Mouse (Mus musculus) liver, embryonic 11.5 days (tissue): ENCODE measurements around the gene Myl12a. TPM values are rescaled to one million over a fixed set of nuclear protein-coding genes. Genes with fewer than 3 reads are reported as not detected.

ENCODE experiments used
- ATAC-seq: fragments of 200-750 bp; cut with Nextera tagmentation; replicated peaks from 2 replicates; pipeline ENCODE4 v1.8.0; 2017; ENCODE audit warnings: moderate number of reproducible peaks, mild to moderate bottlenecking, moderate TSS enrichment, moderate library complexity; ENCODE audit not compliant: low FRiP score
- DNase-seq: peaks from one replicate; pipeline ENCODE4 v3.0.0-alpha.2; 2017; ENCODE audit warnings: low spot score
- H3K27ac ChIP-seq: fragments of 300-500 bp; sonication (generic); 2 replicates; pipeline ENCODE4 v1.5.1; 2014; ENCODE audit warnings: mild to moderate bottlenecking, low read depth, low read length, control low read depth
- H3K27me3 ChIP-seq: fragments of 300-500 bp; sonication (generic); replicated peaks from 2 replicates; pipeline ENCODE4 v1.6.1; 2014; ENCODE audit warnings: low read length, mixed read lengths; ENCODE audit not compliant: control insufficient read depth, insufficient read depth
- H3K36me3 ChIP-seq: fragments of 300-500 bp; sonication (generic); 2 replicates; pipeline ENCODE4 v1.6.1; 2014; ENCODE audit warnings: mild to moderate bottlenecking, low read length, moderate library complexity, mixed read lengths; ENCODE audit not compliant: control insufficient read depth, insufficient read depth
- H3K4me1 ChIP-seq: fragments of 300-500 bp; sonication (generic); replicated peaks from 2 replicates; pipeline ENCODE4 v1.6.1; 2014; ENCODE audit warnings: low read length, mixed read lengths; ENCODE audit not compliant: control insufficient read depth, insufficient read depth
- H3K4me2 ChIP-seq: fragments of 300-500 bp; sonication (generic); 2 replicates; pipeline ENCODE4 v1.6.1; 2014; ENCODE audit warnings: mild to moderate bottlenecking, control low read depth, moderate library complexity
- H3K4me3 ChIP-seq: fragments of 300-500 bp; sonication (generic); 2 replicates; pipeline ENCODE4 v1.5.1; 2014; ENCODE audit warnings: low read depth, low read length, control low read depth
- H3K9ac ChIP-seq: fragments of 300-500 bp; sonication (generic); 2 replicates; pipeline ENCODE4 v1.6.1; 2014; ENCODE audit warnings: low read depth, low read length, control low read depth
- H3K9me3 ChIP-seq: fragments of 300-500 bp; sonication (generic); 2 replicates; pipeline ENCODE4 v1.6.1; 2016; ENCODE audit warnings: low read length, inconsistent platforms, mixed read lengths; ENCODE audit not compliant: control insufficient read depth
- WGBS: fragments of 180-500 bp; shearing (Covaris S2); extraction: QIAGEN DNeasy Blood & Tissue Kit; methylation state at CpG from one replicate; pipeline ENCODE4 v1.1.7; 2014; 5-methylcytosine and 5-hydroxymethylcytosine counted together
- polyA plus RNA-seq: library from polyadenylated mRNA; unstranded; fragments of >200 nt; fragmentation: Nextera tagmentation; extraction: Ambion mirVana; gene quantifications from 2 replicates; pipeline ENCODE4 v1.2.1, GENCODE M21; 2014

Myl12a gene
- polyA plus RNA-seq, 1 experiment from 2014 or later = 442 TPM

DNA sequence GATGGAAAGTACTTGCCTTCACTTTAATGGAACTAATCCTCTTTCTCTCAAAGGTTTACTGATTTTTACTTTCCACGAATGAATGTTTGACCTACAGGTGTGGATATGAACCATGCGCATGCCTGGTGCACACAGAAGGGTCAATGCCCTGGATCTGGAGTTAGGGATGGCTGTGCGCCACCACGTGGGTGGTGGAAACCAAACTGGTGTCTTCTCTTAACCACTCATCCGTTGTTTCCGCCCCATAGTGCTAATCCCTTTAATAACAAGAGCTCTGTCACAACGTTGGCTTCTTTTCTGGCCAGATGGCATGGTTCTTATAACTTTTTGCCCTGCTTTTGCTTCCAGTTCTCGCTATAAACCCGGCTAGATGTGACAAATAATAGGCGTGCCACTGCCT is 51.4 kb downstream of the Myl12a start:
- 77% methylated on average over 10 of the region's 10 CpGs for whole genome bisulfite sequencing
- Histone ChIP-seq H3K4me2 (no peak overlapping the region), H3K4me3 (no peak overlapping the region), H3K27me3 (no peaks in the 10 kb centered on the region), H3K4me1 (no peaks in the 10 kb centered on the region), H3K9me3 (no peaks in the 10 kb centered on the region), H3K27ac (no peak overlapping the region), H3K9ac (no peak overlapping the region), H3K36me3 (no peaks in the 10 kb centered on the region)
- no peak for ATAC-seq
- no peak for DNase-seq

- DNase-seq (no peak), ATAC-seq (no peak)
- 54% methylated on average over 7 of the region's 7 CpGs for WGBS
Observed at GRCm38 (mm10) chr17:70949171-70949570, 53.5 kb downstream of the Myl12a start.

GRCm38 (mm10) chr17:70948721-70949120 is 54.0 kb downstream of the Myl12a start:
- Histone ChIP-seq H3K4me1 (no peaks in the 10 kb centered on the region), H3K4me3 (no peak overlapping the region), H3K9me3 (no peaks in the 10 kb centered on the region), H3K27me3 (no peaks in the 10 kb centered on the region), H3K36me3 (no peaks in the 10 kb centered on the region), H3K27ac (no peak overlapping the region), H3K4me2 (no peak overlapping the region), H3K9ac (no peak overlapping the region)
- ATAC-seq = no peak
- DNase-seq = no peak
- 76% methylated on average over 8 of the region's 8 CpGs for WGBS

More at GRCm38 (mm10) chr17:70949171-70949570, 53.5 kb downstream of the Myl12a start:
- no peaks in the 10 kb centered on the region for H3K9me3 ChIP-seq
- no peak overlapping the region for H3K27ac ChIP-seq
- no peak overlapping the region for H3K4me2 ChIP-seq
- H3K36me3 ChIP-seq = no peaks in the 10 kb centered on the region
- no peaks in the 10 kb centered on the region for H3K4me1 ChIP-seq
- no peak overlapping the region for H3K9ac ChIP-seq
- no peaks in the 10 kb centered on the region for H3K27me3 ChIP-seq
- no peak overlapping the region for H3K4me3 ChIP-seq

- no peak overlapping the region for H3K4me2 ChIP-seq
- no peak for ATAC-seq
- no peaks in the 10 kb centered on the region for H3K36me3 ChIP-seq
- H3K9ac ChIP-seq = no peak overlapping the region
- no peaks in the 10 kb centered on the region for H3K27me3 ChIP-seq
- WGBS = 86% methylated on average over 4 of the region's 4 CpGs
- no peaks in the 10 kb centered on the region for H3K4me1 ChIP-seq
- H3K4me3 ChIP-seq = no peak overlapping the region
- no peak overlapping the region for H3K27ac ChIP-seq
- no peak for DNase-seq
- no peaks in the 10 kb centered on the region for H3K9me3 ChIP-seq
Observed at GRCm38 (mm10) chr17:70943779-70944178, 58.9 kb downstream of the Myl12a start.

Other genes with a start within 250 kb of the Myl12a start
- gene Tgif1, start 149.3 kb downstream of the Myl12a start, polyA plus RNA-seq = 26.6 and 30.8 TPM in 2 replicates
- 5.8 and 7.3 TPM in 2 replicates for gene Myom1, start 245 bp downstream of the Myl12a start, polyA plus RNA-seq
- gene Lpin2, start 179.7 kb upstream of the Myl12a start, polyA plus RNA-seq = 37.7 and 37.9 TPM in 2 replicates